Mouse (Mus musculus): Measurements from ENCODE around the gene B4galt1. TPM values are rescaled to one million over a fixed set of nuclear protein-coding genes. Genes with fewer than 3 reads are reported as not detected.

B4galt1 gene
- polyA plus RNA-seq, 1 experiment = 40.7 TPM

DNA sequence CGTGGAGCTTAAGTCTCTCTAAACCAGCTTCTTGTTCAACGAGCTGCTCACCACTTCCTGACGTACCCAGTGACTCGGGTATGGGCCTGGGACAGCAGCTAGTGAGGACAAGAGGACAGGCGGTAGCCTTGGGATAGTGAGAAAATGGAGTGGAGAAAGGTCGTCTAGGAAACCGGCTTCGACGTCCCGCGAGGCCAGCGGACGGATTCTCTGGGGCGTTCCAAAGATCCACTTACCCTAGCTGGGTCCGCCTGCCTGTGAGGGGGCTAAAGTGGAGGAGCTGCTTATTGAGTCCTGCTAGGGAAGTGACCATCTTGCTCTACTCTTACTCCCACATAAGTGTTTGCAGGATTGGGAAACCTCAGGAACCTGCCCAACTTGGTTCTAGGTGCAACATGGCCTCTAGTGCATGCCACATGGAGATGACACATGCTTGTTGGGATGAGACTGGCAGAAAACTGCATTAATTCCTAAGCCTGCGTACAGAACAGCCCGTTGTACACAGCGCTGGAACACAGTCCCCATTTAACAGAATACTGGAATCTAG lies 655 bp upstream of the B4galt1 start:
- no peaks in the 10 kb centered on the region for H3K27me3 ChIP-seq (ENCODE audit: control insufficient read depth, insufficient read depth, low read length, poor library complexity, severe bottlenecking)
- peak overlapping the region; percentile 49 for H3K9ac ChIP-seq (ENCODE audit: low read depth, poor library complexity, severe bottlenecking)
- peak overlapping the region; percentile 12 for H3K27ac ChIP-seq (ENCODE audit: insufficient read depth, low read length)
- H3K4me1 ChIP-seq (ENCODE audit: control insufficient read depth, insufficient read depth, low read length) = peaks cover 2% of the 10 kb centered on the region
- H3K36me3 ChIP-seq (ENCODE audit: control insufficient read depth, insufficient read depth, low read length, poor library complexity, severe bottlenecking) = no peaks in the 10 kb centered on the region
- no peaks in the 10 kb centered on the region for H3K9me3 ChIP-seq (replicated peaks; ENCODE audit: control insufficient read depth, insufficient read depth, low read length, poor library complexity, severe bottlenecking)
- no peak for TF ChIP-seq CTCF (IDR thresholded peaks at IDR 0.05; ENCODE audit: low read depth, low read length)
- no peak for TF ChIP-seq EP300 (IDR thresholded peaks at IDR 0.05; ENCODE audit: insufficient read depth, low read depth, low read length)
- no peak for TF ChIP-seq POLR2A (IDR thresholded peaks at IDR 0.05; ENCODE audit: insufficient read depth, low read length)
- peak overlapping the region; percentile 86 for H3K4me3 ChIP-seq (ENCODE audit: low read depth, low read length)

GRCm38 (mm10) chr4:40852861-40853564 lies 792 bp downstream of the B4galt1 start:
- Histone ChIP-seq H3K9ac (ENCODE audit: low read depth, poor library complexity, severe bottlenecking) (peak overlapping the region; percentile 88), H3K27ac (ENCODE audit: insufficient read depth, low read length) (no peak overlapping the region), H3K36me3 (ENCODE audit: control insufficient read depth, insufficient read depth, low read length, poor library complexity, severe bottlenecking) (no peaks in the 10 kb centered on the region), H3K9me3 (replicated peaks; ENCODE audit: control insufficient read depth, insufficient read depth, low read length, poor library complexity, severe bottlenecking) (no peaks in the 10 kb centered on the region), H3K27me3 (ENCODE audit: control insufficient read depth, insufficient read depth, low read length, poor library complexity, severe bottlenecking) (no peaks in the 10 kb centered on the region), H3K4me1 (ENCODE audit: control insufficient read depth, insufficient read depth, low read length) (peaks cover 2% of the 10 kb centered on the region), H3K4me3 (ENCODE audit: low read depth, low read length) (peak overlapping the region; percentile 79)
- TF ChIP-seq EP300 (IDR thresholded peaks at IDR 0.05; ENCODE audit: insufficient read depth, low read depth, low read length) (no peak), CTCF (IDR thresholded peaks at IDR 0.05; ENCODE audit: low read depth, low read length) (no peak), POLR2A (IDR thresholded peaks at IDR 0.05; ENCODE audit: insufficient read depth, low read length) (no peak)

- no peaks in the 10 kb centered on the region for H3K27me3 ChIP-seq (ENCODE audit: control insufficient read depth, insufficient read depth, low read length, poor library complexity, severe bottlenecking)
- no peak for TF ChIP-seq CTCF (IDR thresholded peaks at IDR 0.05; ENCODE audit: low read depth, low read length)
- TF ChIP-seq EP300 (IDR thresholded peaks at IDR 0.05; ENCODE audit: insufficient read depth, low read depth, low read length) = no peak
- TF ChIP-seq POLR2A (IDR thresholded peaks at IDR 0.05; ENCODE audit: insufficient read depth, low read length) = no peak
- no peaks in the 10 kb centered on the region for H3K9me3 ChIP-seq (replicated peaks; ENCODE audit: control insufficient read depth, insufficient read depth, low read length, poor library complexity, severe bottlenecking)
- peak overlapping the region; percentile 79 for H3K4me3 ChIP-seq (ENCODE audit: low read depth, low read length)
- H3K27ac ChIP-seq (ENCODE audit: insufficient read depth, low read length) = no peak overlapping the region
- no peaks in the 10 kb centered on the region for H3K36me3 ChIP-seq (ENCODE audit: control insufficient read depth, insufficient read depth, low read length, poor library complexity, severe bottlenecking)
- peak overlapping the region; percentile 88 for H3K9ac ChIP-seq (ENCODE audit: low read depth, poor library complexity, severe bottlenecking)
- H3K4me1 ChIP-seq (ENCODE audit: control insufficient read depth, insufficient read depth, low read length) = peaks cover 2% of the 10 kb centered on the region
Measured at GRCm38 (mm10) chr4:40852249-40852781, 1.5 kb downstream of the B4galt1 start.

GRCm38 (mm10) chr4:40851763-40852248 lies 2.0 kb downstream of the B4galt1 start:
- no peaks in the 10 kb centered on the region for H3K27me3 ChIP-seq (ENCODE audit: control insufficient read depth, insufficient read depth, low read length, poor library complexity, severe bottlenecking)
- TF ChIP-seq POLR2A (IDR thresholded peaks at IDR 0.05; ENCODE audit: insufficient read depth, low read length) = no peak
- TF ChIP-seq CTCF (IDR thresholded peaks at IDR 0.05; ENCODE audit: low read depth, low read length) = no peak
- TF ChIP-seq EP300 (IDR thresholded peaks at IDR 0.05; ENCODE audit: insufficient read depth, low read depth, low read length) = no peak
- H3K4me1 ChIP-seq (ENCODE audit: control insufficient read depth, insufficient read depth, low read length) = peaks cover 1% of the 10 kb centered on the region
- H3K9ac ChIP-seq (ENCODE audit: low read depth, poor library complexity, severe bottlenecking) = no peak overlapping the region
- H3K27ac ChIP-seq (ENCODE audit: insufficient read depth, low read length) = no peak overlapping the region
- no peaks in the 10 kb centered on the region for H3K9me3 ChIP-seq (replicated peaks; ENCODE audit: control insufficient read depth, insufficient read depth, low read length, poor library complexity, severe bottlenecking)
- no peak overlapping the region for H3K4me3 ChIP-seq (ENCODE audit: low read depth, low read length)
- H3K36me3 ChIP-seq (ENCODE audit: control insufficient read depth, insufficient read depth, low read length, poor library complexity, severe bottlenecking) = no peaks in the 10 kb centered on the region

- no peaks in the 10 kb centered on the region for H3K27me3 ChIP-seq (ENCODE audit: control insufficient read depth, insufficient read depth, low read length, poor library complexity, severe bottlenecking)
- H3K9me3 ChIP-seq (replicated peaks; ENCODE audit: control insufficient read depth, insufficient read depth, low read length, poor library complexity, severe bottlenecking) = no peaks in the 10 kb centered on the region
- no peaks in the 10 kb centered on the region for H3K36me3 ChIP-seq (ENCODE audit: control insufficient read depth, insufficient read depth, low read length, poor library complexity, severe bottlenecking)
- H3K9ac ChIP-seq (ENCODE audit: low read depth, poor library complexity, severe bottlenecking) = no peak overlapping the region
- no peaks in the 10 kb centered on the region for H3K4me1 ChIP-seq (ENCODE audit: control insufficient read depth, insufficient read depth, low read length)
- no peak overlapping the region for H3K4me3 ChIP-seq (ENCODE audit: low read depth, low read length)
- TF ChIP-seq POLR2A (IDR thresholded peaks at IDR 0.05; ENCODE audit: insufficient read depth, low read length) = no peak
- no peak overlapping the region for H3K27ac ChIP-seq (ENCODE audit: insufficient read depth, low read length)
Measured at GRCm38 (mm10) chr4:40851031-40851762, 2.6 kb downstream of the B4galt1 start.

Data from ES-Bruce4 (cell line).